Mouse (Mus musculus): ENCODE data around the gene Asl. TPM values are rescaled to one million over a fixed set of nuclear protein-coding genes. Genes with fewer than 3 reads are reported as not detected.

Asl gene
- total RNA-seq, 1 experiment from 2014 or later: 168 TPM

Other genes starting within 250 kb of the Asl start
- gene Psph, start 241.8 kb downstream of the Asl start, total RNA-seq (2021): 25.3 and 26.7 TPM in 2 replicates
- 39.5 and 44.8 TPM in 2 replicates for gene Sumf2, start 182.3 kb downstream of the Asl start, total RNA-seq (2021)
- gene Chchd2, start 141.8 kb downstream of the Asl start, total RNA-seq (2021): 932 and 939 TPM in 2 replicates
- 1.6 and 1.7 TPM in 2 replicates for gene Zbed5, start 133.5 kb downstream of the Asl start, total RNA-seq (2021)
- gene Phkg1, start 130.7 kb downstream of the Asl start, total RNA-seq (2021): 1.2 and 1.7 TPM in 2 replicates
- 4.3 and 5.9 TPM in 2 replicates for gene Nupr1l, start 120.7 kb downstream of the Asl start, total RNA-seq (2021)
- 30.1 and 31.2 TPM in 2 replicates for gene Vkorc1l1, start 87.3 kb downstream of the Asl start, total RNA-seq (2021)
- gene Gusb, start 26.2 kb downstream of the Asl start, total RNA-seq (2021): 40.0 and 41.2 TPM in 2 replicates
- 35.9 and 38.6 TPM in 2 replicates for gene Crcp, start within 50 bp of the Asl start, total RNA-seq (2021)
- 32.5 and 35.5 TPM in 2 replicates for gene Tpst1, start 44.1 kb upstream of the Asl start, total RNA-seq (2021)
- gene Kctd7, start 115.6 kb upstream of the Asl start, total RNA-seq (2021): 8.7 and 10.0 TPM in 2 replicates
- 40.6 and 42.7 TPM in 2 replicates for gene Rabgef1, start 142.6 kb upstream of the Asl start, total RNA-seq (2021)
- gene Tmem248, start 187.8 kb upstream of the Asl start, total RNA-seq (2021): 46.4 and 51.7 TPM in 2 replicates
- 77.1 and 87.0 TPM in 2 replicates for gene Sbds, start 226.3 kb upstream of the Asl start, total RNA-seq (2021)
- gene Tyw1, start 226.4 kb upstream of the Asl start, total RNA-seq (2021): 23.7 and 24.4 TPM in 2 replicates

All from adrenal gland, postnatal 14 days (tissue).